Mouse (Mus musculus): ENCODE measurements at regions not wholly inside any gene's neighbourhood (a gene's known extent, or its start where the extent isn't known, plus 50 kb on each side); places are given as distances from the start of the nearest gene placed in this dataset.
"Not testable (repeated sequence)": the region's sequence is repeated elsewhere in the genome, so short reads cannot be mapped to it uniquely, and the experiment has no call there.

- no peak for DNase-seq (ENCODE audit: low read depth in 2 of 2, low spot score in 2 of 2)
These were observed 131.0 kb upstream of the Slc38a2 start for GRCm38 (mm10) chr15:96830578-96830977.

- no peak for DNase-seq (ENCODE audit: low read depth in 2 of 2, low spot score in 2 of 2)
These were observed 130.4 kb upstream of the Slc38a2 start for GRCm38 (mm10) chr15:96829941-96830340.

GRCm38 (mm10) chr15:96828681-96829080 lies 129.2 kb upstream of the Slc38a2 start:
- no peak for DNase-seq (ENCODE audit: low read depth in 2 of 2, low spot score in 2 of 2)

GRCm38 (mm10) chr15:96827931-96828330 lies 128.4 kb upstream of the Slc38a2 start:
- no peak for DNase-seq (ENCODE audit: low read depth in 2 of 2, low spot score in 2 of 2)

GRCm38 (mm10) chr15:96818435-96818834 lies 118.9 kb upstream of the Slc38a2 start:
- no peak for DNase-seq (ENCODE audit: low read depth in 2 of 2, low spot score in 2 of 2)

GRCm38 (mm10) chr15:96817626-96818025 lies 118.1 kb upstream of the Slc38a2 start:
- DNase-seq (ENCODE audit: low read depth in 2 of 2, low spot score in 2 of 2): no peak

- no peak for DNase-seq (ENCODE audit: low read depth in 2 of 2, low spot score in 2 of 2)
These were observed 117.6 kb upstream of the Slc38a2 start for GRCm38 (mm10) chr15:96816997-96817570.

GRCm38 (mm10) chr15:96813472-96813871 lies 113.9 kb upstream of the Slc38a2 start:
- no peak for DNase-seq (ENCODE audit: low read depth in 2 of 2, low spot score in 2 of 2)

GRCm38 (mm10) chr15:96802729-96803053 lies 103.2 kb upstream of the Slc38a2 start:
- DNase-seq (ENCODE audit: low read depth in 2 of 2, low spot score in 2 of 2): no peak

- DNase-seq (ENCODE audit: low read depth in 2 of 2, low spot score in 2 of 2): no peak
These were observed 102.7 kb upstream of the Slc38a2 start for GRCm38 (mm10) chr15:96802034-96802728.

GRCm38 (mm10) chr15:96799228-96799627 lies 99.7 kb upstream of the Slc38a2 start:
- DNase-seq (ENCODE audit: low read depth in 2 of 2, low spot score in 2 of 2): no peak

GRCm38 (mm10) chr15:96797615-96798270 lies 98.2 kb upstream of the Slc38a2 start:
- no peak for DNase-seq (ENCODE audit: low read depth in 2 of 2, low spot score in 2 of 2)

GRCm38 (mm10) chr15:96794177-96794719 lies 94.7 kb upstream of the Slc38a2 start:
- DNase-seq (ENCODE audit: low read depth in 2 of 2, low spot score in 2 of 2): no peak

GRCm38 (mm10) chr15:96793251-96793650 lies 93.7 kb upstream of the Slc38a2 start:
- no peak for DNase-seq (ENCODE audit: low read depth in 2 of 2, low spot score in 2 of 2)

GRCm38 (mm10) chr15:96791306-96791705 lies 91.8 kb upstream of the Slc38a2 start:
- DNase-seq (ENCODE audit: low read depth in 2 of 2, low spot score in 2 of 2): no peak

GRCm38 (mm10) chr15:96787921-96788320 lies 88.4 kb upstream of the Slc38a2 start:
- DNase-seq (ENCODE audit: low read depth in 2 of 2, low spot score in 2 of 2): not testable (repeated sequence)

- no peak for DNase-seq (ENCODE audit: low read depth in 2 of 2, low spot score in 2 of 2)
These were observed 85.0 kb upstream of the Slc38a2 start for GRCm38 (mm10) chr15:96784578-96784977.

GRCm38 (mm10) chr15:96781560-96781959 lies 82.0 kb upstream of the Slc38a2 start:
- no peak for DNase-seq (ENCODE audit: low read depth in 2 of 2, low spot score in 2 of 2)

GRCm38 (mm10) chr15:96780606-96781005 lies 81.1 kb upstream of the Slc38a2 start:
- no peak for DNase-seq (ENCODE audit: low read depth in 2 of 2, low spot score in 2 of 2)

- DNase-seq (ENCODE audit: low read depth in 2 of 2, low spot score in 2 of 2): no peak
These were observed 79.8 kb upstream of the Slc38a2 start for GRCm38 (mm10) chr15:96779358-96779757.

- DNase-seq (ENCODE audit: low read depth in 2 of 2, low spot score in 2 of 2): peak; percentile 65 to 74
These were observed 78.9 kb upstream of the Slc38a2 start for GRCm38 (mm10) chr15:96778321-96778926.
